Mouse (Mus musculus) small intestine, adult 2 months (tissue): Measurements from ENCODE around the gene Timp3.

Experiments used
- CTCF ChIP-seq: fragments of 200-500 bp; IDR thresholded peaks from 2 replicates; pipeline ENCODE4 v1.5.1; 2012; ENCODE audit warnings: low read depth, mild to moderate bottlenecking, control low read depth, inconsistent platforms, low read length, moderate library complexity, mixed read lengths; ENCODE audit not compliant: insufficient replicate concordance, insufficient read length; ENCODE audit errors: extremely low read depth
- POLR2A ChIP-seq: fragments of 200-500 bp; IDR thresholded peaks from 2 replicates; pipeline ENCODE4 v1.6.1; 2012; ENCODE audit warnings: low read depth, mild to moderate bottlenecking, control low read depth, inconsistent platforms, low read length, moderate library complexity

DNA sequence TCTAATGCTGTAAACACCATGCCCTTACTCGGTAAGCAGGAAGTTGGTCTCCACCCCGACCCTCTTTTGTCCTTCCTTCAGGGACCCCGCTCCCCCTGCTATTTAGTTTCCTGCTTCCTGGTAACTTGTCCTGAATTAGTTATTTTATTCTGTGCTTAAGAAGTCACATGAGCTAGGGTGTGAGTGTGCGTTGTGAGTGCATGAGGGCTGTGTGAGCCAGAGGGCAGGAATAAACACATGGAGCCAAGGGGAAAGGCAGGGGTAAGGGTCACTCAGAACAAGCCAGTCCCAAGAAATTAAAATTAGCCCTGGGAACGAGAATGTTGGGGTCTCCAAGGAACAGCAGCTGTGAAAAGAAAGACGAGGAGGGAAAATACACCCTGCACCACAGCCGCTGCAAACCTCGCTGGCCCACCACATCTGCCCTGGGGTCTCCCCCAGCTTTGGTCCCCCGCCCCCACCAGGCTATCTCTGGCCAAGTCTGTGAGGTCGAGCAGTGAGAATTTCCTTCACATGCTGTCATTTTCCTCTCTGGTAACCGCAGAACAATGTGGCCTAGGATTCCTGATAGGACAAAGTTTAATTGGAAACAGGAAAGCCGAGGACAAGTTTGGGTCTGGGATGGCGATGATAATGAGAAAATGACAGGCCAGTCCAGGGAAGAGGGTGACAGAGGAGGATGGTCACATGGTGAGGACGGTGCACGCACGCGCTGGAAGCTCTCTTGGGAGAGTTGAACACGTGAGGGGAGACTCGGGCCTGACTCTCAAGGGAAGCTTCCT is 26.6 kb upstream of the Timp3 start:
- TF ChIP-seq CTCF (no peak), POLR2A (no peak)
